ENCODE assay signal across 19 mouse cellular contexts in genomic region chr12:12873551-12873950, GRCm38 (mm10).
DNase-seq lines count a peak whose midpoint lies in the region; ATAC-seq and TF ChIP-seq lines count a peak whose summit lies in the region.
"Had no signal": no experiment of that assay in that cellular context is flagged by ENCODE, and none has a peak within 500 bp of the region (broad histone marks: within the 10 kb centered on the region; RNA-seq: fewer than 3 reads in every experiment).

No protein-coding gene starts in this region.

- H3K9me3 ChIP-seq in ES-E14 (ENCODE audit: control insufficient read depth, insufficient read depth, low read depth, low read length): no peaks in the 10 kb centered on the region
- no peaks in the 10 kb centered on the region for H3K9me3 ChIP-seq in forebrain, postnatal 0 days (ENCODE audit: low read length)
- H3K9me3 ChIP-seq: embryonic facial prominence, embryonic 10.5 days; hindbrain, embryonic 13.5 days; midbrain, embryonic 13.5 days had no signal

- no peak overlapping the region for H3K4me2 ChIP-seq in forebrain, postnatal 0 days (ENCODE audit: low read depth)
- H3K4me2 ChIP-seq: hindbrain, embryonic 13.5 days; midbrain, embryonic 13.5 days had no signal

- WGBS in forebrain, postnatal 0 days: 66% methylated on average over 11 of the region's 11 CpGs

- no peaks in the 10 kb centered on the region for H3K27me3 ChIP-seq in forebrain, postnatal 0 days (ENCODE audit: insufficient read depth, low read length)
- H3K27me3 ChIP-seq: hindbrain, embryonic 13.5 days; midbrain, embryonic 13.5 days had no signal

- peaks cover 21 to 32% of the 10 kb centered on the region in 2 experiments; a peak in 3 of 4 replicates for H3K4me1 ChIP-seq in ES-E14 (ENCODE audit: control insufficient read depth in 2 of 2, insufficient read depth in 2 of 2, low read length in 2 of 2, poor library complexity in 1 of 2)
- no peaks in the 10 kb centered on the region for H3K4me1 ChIP-seq in forebrain, postnatal 0 days (ENCODE audit: insufficient read depth)

- peak overlapping the region in 1 of 2 experiments; percentile 59; a peak in 2 of 4 replicates for H3K4me3 ChIP-seq in ES-E14 (ENCODE audit: insufficient read depth in 1 of 2, low read depth in 1 of 2, low read length in 2 of 2, poor library complexity in 1 of 2, severe bottlenecking in 1 of 2)
- H3K4me3 ChIP-seq in forebrain, postnatal 0 days (ENCODE audit: low read depth, low read length): no peak overlapping the region
- H3K4me3 ChIP-seq: embryonic facial prominence, embryonic 10.5 days; erythroblast, embryonic 14.5 days; gastrocnemius, adult 2 months; hindbrain, embryonic 13.5 days; left cerebral cortex, adult 2 months; midbrain, embryonic 13.5 days had no signal

- in situ Hi-C loops in ES-E14 (cut with MboI; ENCODE audit: low sequenced_read_pairs in 2 of 2, unreplicated experiment in 2 of 2): no loop called here

- ATAC-seq in forebrain, postnatal 0 days: no peak; the same call in 1 of the 2 replicates
- ATAC-seq: midbrain, embryonic 13.5 days had no signal

- H3K36me3 ChIP-seq in ES-E14 (ENCODE audit: control insufficient read depth, insufficient read depth, low read length, poor library complexity, severe bottlenecking): no peaks in the 10 kb centered on the region
- H3K36me3 ChIP-seq in forebrain, postnatal 0 days (ENCODE audit: insufficient read depth): no peaks in the 10 kb centered on the region
- H3K36me3 ChIP-seq: embryonic facial prominence, embryonic 10.5 days; G1E; hindbrain, embryonic 13.5 days; midbrain, embryonic 13.5 days had no signal

- H3K9ac ChIP-seq in ES-E14 (ENCODE audit: insufficient read depth, low read depth, low read length, poor library complexity, severe bottlenecking): no peak overlapping the region
- no peak overlapping the region for H3K9ac ChIP-seq in forebrain, postnatal 0 days
- H3K9ac ChIP-seq: hindbrain, embryonic 13.5 days; midbrain, embryonic 13.5 days had no signal

- DNase-seq in cerebellum, postnatal 14 days: peak; percentile 46 to 66
- no peak for DNase-seq in cerebellum, adult 11 months
- peak; percentile 9 for DNase-seq in layer of hippocampus, adult 9-11 months
- DNase-seq in layer of hippocampus, postnatal 36 days: no peak
- DNase-seq in ES-E14 (ENCODE audit: low read depth, low spot score): no peak
- peak; percentile 34 for DNase-seq in forebrain, postnatal 0 days
- no peak for DNase-seq in frontal cortex, adult 2 months (ENCODE audit: extremely low spot score in 1 of 2, low spot score in 1 of 2)
- DNase-seq in c-Kit-positive CD71-positive TER-119-positive erythroid progenitor cells, embryonic 14.5 days (ENCODE audit: low spot score): no peak
- DNase-seq: adrenal gland, postnatal 14 days; gastrocnemius, adult 2 months; heart, postnatal 10 days; lung, adult 18-20 months; thymus, postnatal 4 days had no signal

- no peak overlapping the region for H3K27ac ChIP-seq in ES-E14 (ENCODE audit: insufficient read depth, low read depth, low read length, poor library complexity, severe bottlenecking)
- H3K27ac ChIP-seq in forebrain, postnatal 0 days (ENCODE audit: low read depth, low read length): no peak overlapping the region
- H3K27ac ChIP-seq: embryonic facial prominence, embryonic 10.5 days; gastrocnemius, adult 2 months; hindbrain, embryonic 13.5 days; left cerebral cortex, adult 2 months; midbrain, embryonic 13.5 days had no signal

- no peak for TF ChIP-seq CTCF in forebrain, postnatal 0 days (IDR thresholded peaks at IDR 0.05; ENCODE audit: low read depth)

TF ChIP-seq in ES-E14, 5 proteins besides CTCF, POLR2A, EP300 and RAD21:
- TF ChIP-seq MAFK (IDR thresholded peaks at IDR 0.05; ENCODE audit: insufficient read depth, low read depth, low read length) (no peak), ZC3H11A (IDR thresholded peaks at IDR 0.05; ENCODE audit: borderline replicate concordance, low read depth, low read length) (no peak), CHD2 (IDR thresholded peaks at IDR 0.05; ENCODE audit: low read depth, low read length) (peak; percentile 48; the same call in 1 of the 2 replicates), HCFC1 (IDR thresholded peaks at IDR 0.05; ENCODE audit: borderline replicate concordance, insufficient read depth, low read length) (no peak)

Comparison
In these comparisons a context has a peak if more than half of its experiments do, and no peak if none do; other contexts are left out.
1. DNase-seq: peak in cerebellum, postnatal 14 days (2 of 2), layer of hippocampus, adult 9-11 months (single experiment) and forebrain, postnatal 0 days (single experiment); none in cerebellum, adult 11 months (single experiment), layer of hippocampus, postnatal 36 days (0 of 2), ES-E14 (single experiment), frontal cortex, adult 2 months (0 of 2) and c-Kit-positive CD71-positive TER-119-positive erythroid progenitor cells, embryonic 14.5 days (single experiment).